Mouse (Mus musculus): ENCODE data around the gene Erf. TPM values are rescaled to one million over a fixed set of nuclear protein-coding genes. Genes with fewer than 3 reads are reported as not detected.

The Erf gene
- 7.3 TPM for polyA plus RNA-seq (2017; shearing (Covaris generic))

DNA sequence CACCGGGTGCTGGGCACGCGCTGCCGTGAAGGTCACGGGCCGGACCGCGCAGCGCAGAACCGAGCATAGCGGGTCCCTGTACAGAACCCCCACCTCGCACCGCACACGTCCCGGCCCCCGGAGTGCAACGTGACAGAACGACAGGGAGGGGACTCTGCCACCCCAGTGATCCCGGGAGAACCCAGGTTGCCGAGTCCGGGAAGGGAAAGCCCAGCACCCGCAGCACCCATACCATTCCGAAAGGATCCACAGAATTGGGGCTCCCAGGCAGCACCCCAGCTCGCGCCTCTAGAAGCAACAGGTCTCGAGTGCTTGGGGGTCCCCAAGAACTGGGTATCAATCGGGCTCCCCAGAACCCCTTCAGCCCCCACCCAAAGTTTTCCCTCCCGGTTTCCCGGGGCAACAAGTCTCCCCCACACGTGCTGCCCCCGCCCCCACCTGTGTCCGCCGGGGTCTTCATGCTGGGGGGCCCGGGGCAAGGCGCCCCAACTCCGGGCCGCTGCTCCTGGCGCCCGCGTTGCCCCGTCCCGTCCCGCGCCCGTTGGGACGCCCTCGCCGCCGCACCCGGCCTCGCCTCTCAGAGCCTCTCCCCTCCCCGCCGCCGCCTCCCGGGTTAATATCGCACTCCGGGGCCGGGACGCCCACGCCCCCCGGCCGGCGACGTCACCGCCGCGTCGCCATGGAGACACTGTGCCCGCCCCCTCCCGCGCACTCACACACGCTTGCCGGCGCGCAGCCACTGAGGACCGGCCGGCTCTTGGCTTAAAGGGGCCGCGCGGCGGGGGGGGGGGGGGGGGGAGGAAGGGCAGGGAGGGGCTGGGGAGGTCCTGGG is at the start of gene Erf:
TSS of gene Erf (minus strand) at position 621 of the 832 bp plus-strand sequence.

DNA sequence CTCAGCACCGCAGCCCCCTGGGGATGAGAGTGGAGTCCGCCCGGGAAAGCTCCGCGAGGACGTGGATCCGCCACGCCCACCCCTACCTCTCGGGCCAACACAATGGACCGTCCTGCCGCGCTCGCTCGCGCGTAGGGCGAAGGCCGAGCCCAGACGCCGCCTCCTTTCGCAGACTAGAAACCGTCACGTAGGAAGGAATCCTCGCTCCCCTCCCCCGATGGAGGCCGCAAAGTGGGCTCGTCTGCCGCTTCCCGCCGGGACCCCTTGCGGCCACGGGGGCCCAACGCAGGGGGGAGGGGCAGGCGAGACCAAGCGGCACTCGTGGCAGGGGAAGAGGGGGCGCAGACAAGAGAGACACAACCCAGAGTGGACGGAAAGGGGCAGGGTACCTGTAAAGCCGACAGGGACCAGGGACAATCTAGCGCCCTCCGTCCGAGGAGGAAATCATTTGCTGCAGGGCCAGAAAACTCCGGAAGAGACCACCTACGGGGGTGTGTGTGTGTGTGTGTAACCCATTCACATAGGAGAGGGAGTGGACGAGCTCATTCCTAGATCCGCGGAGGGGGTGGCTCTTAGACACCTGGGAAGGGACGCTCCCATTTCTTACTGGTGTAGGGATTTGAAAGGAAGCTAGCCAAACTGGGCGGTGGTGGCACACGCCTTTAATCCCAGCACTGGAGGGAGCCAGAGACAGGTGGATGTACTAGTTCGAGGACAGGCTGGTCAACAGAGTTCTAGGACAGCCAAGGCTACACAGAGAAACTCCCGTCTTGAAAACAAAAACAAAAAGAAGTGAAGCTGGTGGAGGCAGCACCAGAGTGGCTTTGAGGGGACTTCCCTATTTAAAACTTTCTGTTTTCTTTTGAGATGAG is 47.1 kb upstream of the Erf start, which contains the start of gene Pafah1b3:
TSS of gene Pafah1b3 (minus strand) at position 533 of the 872 bp plus-strand sequence.

DNA sequence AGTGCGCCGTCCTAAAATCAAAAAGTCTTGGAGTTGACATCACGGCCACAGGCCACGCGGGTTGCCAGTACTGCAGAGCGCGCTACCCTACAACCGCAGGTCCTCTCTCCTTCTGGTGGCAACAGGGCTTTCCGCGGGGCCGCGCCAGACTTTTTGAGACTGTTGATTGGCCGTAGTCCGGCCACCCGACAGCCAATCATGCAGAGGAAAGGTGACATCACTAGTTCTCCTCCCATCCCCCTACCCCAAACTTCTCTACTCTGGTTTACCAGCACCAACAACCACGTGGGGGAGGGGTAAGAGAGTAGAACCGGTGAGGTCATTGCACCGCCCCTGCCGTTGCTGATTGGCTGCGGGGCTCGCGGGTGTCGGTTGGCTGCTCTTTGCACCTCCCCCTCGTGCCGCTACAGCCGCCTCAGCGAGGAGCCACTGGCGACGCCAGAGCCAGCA is 16.8 kb upstream of the Erf start, which contains the start of gene Cic:
TSS of gene Cic (plus strand) at position 404 of the 450 bp plus-strand sequence.

DNA sequence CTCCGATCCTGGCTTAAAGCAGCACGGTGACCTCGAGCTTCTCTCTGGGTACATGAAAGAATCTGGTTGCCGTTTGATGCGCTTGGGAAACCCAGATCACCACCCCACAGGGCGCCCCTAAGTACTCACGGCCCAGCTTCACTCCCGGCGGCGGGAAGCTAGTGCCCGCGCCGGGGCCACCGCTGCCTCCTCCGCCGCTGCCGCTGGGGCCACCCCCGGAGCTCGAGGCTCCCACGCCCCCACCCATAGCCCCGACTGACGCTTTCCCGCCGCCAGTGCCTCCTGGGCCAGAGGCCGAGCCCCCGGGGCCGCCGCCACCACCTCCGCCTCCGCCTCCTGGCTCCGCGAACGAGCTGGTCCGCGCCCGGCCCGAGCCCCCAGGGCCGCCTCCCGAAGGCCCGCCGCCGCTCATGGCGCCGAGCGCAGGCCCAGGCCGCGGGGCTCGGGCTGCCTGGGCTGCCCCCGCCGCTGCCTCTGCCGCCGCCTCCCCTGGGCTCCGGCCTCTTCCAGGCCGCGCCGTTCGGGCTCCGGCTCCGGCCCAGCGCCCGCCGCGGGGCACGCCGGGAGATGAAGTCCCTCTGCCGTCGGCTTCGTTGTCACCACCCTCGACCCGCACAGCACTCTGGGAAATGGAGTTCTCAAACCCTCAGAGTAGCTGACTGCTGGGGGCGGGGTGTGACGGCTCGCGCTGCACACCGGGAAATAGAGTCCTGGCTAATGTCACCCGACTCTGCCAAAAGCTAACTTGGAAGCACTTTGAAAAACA is 13.1 kb downstream of the Erf start, which contains the start of gene Gsk3a:
TSS of gene Gsk3a (minus strand) at position 603 of the 766 bp plus-strand sequence.

GRCm38 (mm10) chr7:25221102-25221883 is 29.3 kb downstream of the Erf start, which contains the start of gene Zfp526:
Gene Zfp526, plus strand, starts transcription at chr7:25221425.

DNA sequence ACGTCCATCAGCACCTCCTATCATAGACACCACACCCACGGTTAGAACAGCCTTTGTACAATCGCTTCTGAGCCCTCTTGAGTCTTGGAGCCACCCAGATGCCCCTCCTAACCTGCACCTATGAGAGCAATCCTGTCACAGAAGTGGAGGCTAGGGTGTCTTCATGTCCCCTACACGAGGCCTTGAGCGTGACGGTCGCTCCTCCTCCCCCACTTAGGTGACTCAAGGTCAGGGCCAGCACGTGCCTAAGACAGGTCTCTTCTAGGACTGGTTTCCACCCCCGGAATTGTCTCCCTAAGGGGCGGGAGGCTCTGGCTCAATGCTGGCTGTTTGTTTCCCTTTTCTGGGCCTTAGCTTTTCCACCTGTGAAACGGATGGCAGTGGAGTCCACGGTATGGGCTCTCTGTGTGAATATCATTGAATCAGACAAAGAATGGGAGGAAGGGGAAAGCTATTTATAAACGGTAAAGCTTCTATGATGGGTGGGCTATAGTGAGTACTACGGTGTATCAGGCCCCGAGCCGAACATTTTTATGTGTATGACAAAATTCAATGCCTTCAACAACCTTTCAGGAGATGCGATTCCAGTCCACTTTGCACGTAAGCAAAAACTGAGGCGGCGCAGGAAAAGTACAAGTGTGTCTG is 30.0 kb downstream of the Erf start, which contains the start of gene Dedd2:
TSS of gene Dedd2 (minus strand) at position 159 of the 645 bp plus-strand sequence.

Other genes starting within 250 kb of the Erf start
- 1.2 TPM for gene Atp1a3, start 244.8 kb downstream of the Erf start, polyA plus RNA-seq (2017; shearing (Covaris generic))
- 2.4 TPM for gene Grik5, start 178.4 kb downstream of the Erf start, polyA plus RNA-seq (2017; shearing (Covaris generic))
- 39.2 TPM for gene Zfp574, start 178.2 kb downstream of the Erf start, polyA plus RNA-seq (2017; shearing (Covaris generic))
- 7.1 TPM for gene Pou2f2, start 71.0 kb downstream of the Erf start, polyA plus RNA-seq (2017; shearing (Covaris generic))
- 133 TPM for gene Dedd2, start 30.1 kb downstream of the Erf start, polyA plus RNA-seq (2017; shearing (Covaris generic))
- gene Zfp526, start 29.3 kb downstream of the Erf start, polyA plus RNA-seq (2017; shearing (Covaris generic)): 2.0 TPM
- gene Gsk3a, start 12.9 kb downstream of the Erf start, polyA plus RNA-seq (2017; shearing (Covaris generic)): 90.3 TPM
- gene Cic, start 16.9 kb upstream of the Erf start, polyA plus RNA-seq (2017; shearing (Covaris generic)): 43.5 TPM
- gene Pafah1b3, start 47.2 kb upstream of the Erf start, polyA plus RNA-seq (2017; shearing (Covaris generic)): 9.6 TPM
- not detected for gene Prr19, start 50.6 kb upstream of the Erf start, polyA plus RNA-seq (2017; shearing (Covaris generic))
- not detected for gene Tmem145, start 55.3 kb upstream of the Erf start, polyA plus RNA-seq (2017; shearing (Covaris generic))
- gene Megf8, start 66.4 kb upstream of the Erf start, polyA plus RNA-seq (2017; shearing (Covaris generic)): not detected
- gene Cnfn, start 119.0 kb upstream of the Erf start, polyA plus RNA-seq (2017; shearing (Covaris generic)): not detected
- 9.5 TPM for gene Lipe, start 147.9 kb upstream of the Erf start, polyA plus RNA-seq (2017; shearing (Covaris generic))
- gene Cxcl17, start 162.1 kb upstream of the Erf start, polyA plus RNA-seq (2017; shearing (Covaris generic)): not detected
- gene Ceacam1, start 226.8 kb upstream of the Erf start, polyA plus RNA-seq (2017; shearing (Covaris generic)): 0.40 TPM